Mouse (Mus musculus): ENCODE data around the gene Nol4l. TPM values are rescaled to one million over a fixed set of nuclear protein-coding genes. Genes with fewer than 3 reads are reported as not detected.

Gene Nol4l
- total RNA-seq, 2 experiments from 2014 or later = 0.72 to 4.7 TPM

- no peak for ATAC-seq (replicated peaks; ENCODE audit: poor library complexity, severe bottlenecking)
Measured at GRCm38 (mm10) chr2:153453961-153454759, 75.6 kb downstream of the Nol4l start.

GRCm38 (mm10) chr2:153448519-153448918 is 81.3 kb downstream of the Nol4l start:
- no peak for ATAC-seq (replicated peaks; ENCODE audit: poor library complexity, severe bottlenecking)

- ATAC-seq (replicated peaks; ENCODE audit: poor library complexity, severe bottlenecking) = no peak
Measured at GRCm38 (mm10) chr2:153447719-153448118, 82.1 kb downstream of the Nol4l start.

- ATAC-seq (replicated peaks; ENCODE audit: poor library complexity, severe bottlenecking) = no peak
Measured at GRCm38 (mm10) chr2:153446476-153446875, 83.3 kb downstream of the Nol4l start.

GRCm38 (mm10) chr2:153446017-153446408 is 83.8 kb downstream of the Nol4l start:
- ATAC-seq (replicated peaks; ENCODE audit: poor library complexity, severe bottlenecking) = peak; percentile 30; the same call in 1 of the 2 replicates

GRCm38 (mm10) chr2:153445137-153446016 is 84.4 kb downstream of the Nol4l start:
- peak; percentile 11 for ATAC-seq (replicated peaks; ENCODE audit: poor library complexity, severe bottlenecking)

- ATAC-seq (replicated peaks; ENCODE audit: poor library complexity, severe bottlenecking) = peak; percentile 54
Measured at GRCm38 (mm10) chr2:153444254-153445136, 85.3 kb downstream of the Nol4l start.

GRCm38 (mm10) chr2:153443434-153444240 is 86.1 kb downstream of the Nol4l start:
- ATAC-seq (replicated peaks; ENCODE audit: poor library complexity, severe bottlenecking) = peak; percentile 39

- ATAC-seq (replicated peaks; ENCODE audit: poor library complexity, severe bottlenecking) = no peak
Measured at GRCm38 (mm10) chr2:153442720-153443119, 87.1 kb downstream of the Nol4l start.

GRCm38 (mm10) chr2:153441228-153441627 is 88.5 kb downstream of the Nol4l start:
- no peak for ATAC-seq (replicated peaks; ENCODE audit: poor library complexity, severe bottlenecking)

GRCm38 (mm10) chr2:153440755-153441154 is 89.0 kb downstream of the Nol4l start:
- ATAC-seq (replicated peaks; ENCODE audit: poor library complexity, severe bottlenecking) = no peak

GRCm38 (mm10) chr2:153437306-153437659 is 92.5 kb downstream of the Nol4l start:
- ATAC-seq (replicated peaks; ENCODE audit: poor library complexity, severe bottlenecking) = no peak

- ATAC-seq (replicated peaks; ENCODE audit: poor library complexity, severe bottlenecking) = no peak
Measured at GRCm38 (mm10) chr2:153436641-153437305, 93.0 kb downstream of the Nol4l start.

GRCm38 (mm10) chr2:153434880-153435831 is 94.6 kb downstream of the Nol4l start:
- no peak for ATAC-seq (replicated peaks; ENCODE audit: poor library complexity, severe bottlenecking)

GRCm38 (mm10) chr2:153433859-153434258 is 95.9 kb downstream of the Nol4l start:
- ATAC-seq (replicated peaks; ENCODE audit: poor library complexity, severe bottlenecking) = no peak

- ATAC-seq (replicated peaks; ENCODE audit: poor library complexity, severe bottlenecking) = no peak
Measured at GRCm38 (mm10) chr2:153432492-153432891, 97.3 kb downstream of the Nol4l start.

- no peak for ATAC-seq (replicated peaks; ENCODE audit: poor library complexity, severe bottlenecking)
Measured at GRCm38 (mm10) chr2:153430571-153430970, 99.2 kb downstream of the Nol4l start.

GRCm38 (mm10) chr2:153428485-153428884 is 101.3 kb downstream of the Nol4l start:
- ATAC-seq (replicated peaks; ENCODE audit: poor library complexity, severe bottlenecking) = no peak
